Mouse (Mus musculus) CH12.LX (cell line): ENCODE data around the gene Apobec3.
"Not testable (repeated sequence)": the region's sequence is repeated elsewhere in the genome, so short reads cannot be mapped to it uniquely, and the experiment has no call there.

Experiments used
- CTCF ChIP-seq, 2 experiments: IDR thresholded peaks in 1 of 2; conservative IDR thresholded peaks in 1 of 2; 2 replicates each; pipeline ENCODE4 v1.5.1; 2011 to 2012; ENCODE audit warnings: low read depth in 2 of 2, low read length in 2 of 2, improper control_type of control experiment in 1 of 2, inconsistent platforms in 1 of 2, mild to moderate bottlenecking in 1 of 2, moderate library complexity in 1 of 2
- E2F4 ChIP-seq: IDR thresholded peaks from 2 replicates; pipeline ENCODE4 v1.6.1; 2011; ENCODE audit warnings: low read depth, low read length, improper control_type of control experiment; ENCODE audit not compliant: insufficient replicate concordance
- EP300 ChIP-seq: IDR thresholded peaks from 2 replicates; pipeline ENCODE4 v1.6.1; 2011; ENCODE audit warnings: low read length, improper control_type of control experiment
- GABPA ChIP-seq: IDR thresholded peaks from 2 replicates; pipeline ENCODE4 v1.6.1; 2012; ENCODE audit warnings: low read depth, low read length, improper control_type of control experiment, inconsistent platforms; ENCODE audit not compliant: insufficient replicate concordance
- KAT2A ChIP-seq: IDR thresholded peaks from 2 replicates; pipeline ENCODE4 v1.6.1; 2012; ENCODE audit warnings: low read length, improper control_type of control experiment, inconsistent platforms; ENCODE audit not compliant: insufficient replicate concordance
- NELFE ChIP-seq: IDR thresholded peaks from 2 replicates; pipeline ENCODE4 v1.6.1; 2011; ENCODE audit warnings: low read depth, low read length, improper control_type of control experiment
- POLR2A ChIP-seq: IDR thresholded peaks from 2 replicates; pipeline ENCODE4 v1.6.1; 2011; ENCODE audit warnings: low read depth, mild to moderate bottlenecking, improper control_type of control experiment, low read length
- UBTF ChIP-seq: IDR thresholded peaks from 2 replicates; pipeline ENCODE4 v1.6.1; 2012; ENCODE audit warnings: low read depth, mild to moderate bottlenecking, inconsistent platforms, low read length, improper control_type of control experiment, moderate library complexity
- ZKSCAN1 ChIP-seq: IDR thresholded peaks from 2 replicates; pipeline ENCODE4 v1.6.1; 2012; ENCODE audit warnings: low read depth, inconsistent platforms, low read length, improper control_type of control experiment, borderline replicate concordance
- ZNF384 ChIP-seq: IDR thresholded peaks from 2 replicates; pipeline ENCODE4 v1.6.1; 2012; ENCODE audit warnings: low read depth, low read length, improper control_type of control experiment, inconsistent platforms

DNA sequence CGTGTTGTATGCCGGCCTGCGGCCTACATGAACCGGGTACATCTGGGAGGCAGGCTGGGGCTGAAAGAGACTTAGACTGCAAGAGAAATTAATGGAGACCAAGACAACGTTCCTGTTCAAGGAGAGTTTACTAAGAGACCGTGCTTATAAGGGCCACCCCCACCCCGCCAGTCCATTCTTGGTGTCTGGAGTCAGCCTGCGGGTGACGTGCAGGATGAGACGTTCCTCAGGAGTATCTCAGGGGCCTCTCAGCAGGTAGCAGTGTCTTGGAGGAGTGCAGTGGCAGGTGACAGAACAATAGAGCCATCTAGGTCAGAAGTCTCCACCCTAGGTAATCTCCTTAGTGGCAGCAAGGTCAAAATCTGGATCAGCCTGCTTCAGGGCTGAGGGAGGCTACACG lies 13.2 kb downstream of the Apobec3 start:
- not testable (repeated sequence) for TF ChIP-seq CTCF (conservative IDR thresholded peaks at IDR 0.05 in 1 of 2, IDR thresholded peaks at IDR 0.05 in 1 of 2; ENCODE audit: low read depth in 2 of 2, low read length in 2 of 2); POLR2A; KAT2A; E2F4; UBTF; NELFE; EP300; ZNF384; ZKSCAN1; GABPA
